Mouse (Mus musculus): ENCODE measurements at regions not wholly inside any gene's neighbourhood (a gene's known extent, or its start where the extent isn't known, plus 50 kb on each side); places are given as distances from the start of the nearest gene placed in this dataset.

DNA sequence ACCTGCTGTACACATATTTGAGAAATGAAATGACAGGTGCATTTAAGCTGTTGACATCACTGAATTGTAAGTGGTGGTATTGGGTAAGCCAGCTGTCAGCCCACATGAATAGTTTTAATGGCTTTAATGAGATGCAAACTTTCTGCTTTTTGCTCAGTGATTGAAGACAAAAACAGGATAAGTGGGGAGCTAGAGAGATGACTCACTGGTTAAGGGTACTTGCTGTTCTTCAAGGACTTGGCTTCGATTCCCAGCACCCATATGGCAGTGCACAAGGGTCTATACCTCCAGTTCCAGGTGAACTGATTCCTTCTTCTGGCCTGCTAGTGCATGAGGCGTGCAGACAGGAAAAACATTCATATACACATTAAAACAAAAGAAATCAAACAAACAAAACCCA, 162.7 kb upstream of the Pex5l start:
- peak; percentile 62 for ATAC-seq (ENCODE audit: low TSS enrichment)

DNA sequence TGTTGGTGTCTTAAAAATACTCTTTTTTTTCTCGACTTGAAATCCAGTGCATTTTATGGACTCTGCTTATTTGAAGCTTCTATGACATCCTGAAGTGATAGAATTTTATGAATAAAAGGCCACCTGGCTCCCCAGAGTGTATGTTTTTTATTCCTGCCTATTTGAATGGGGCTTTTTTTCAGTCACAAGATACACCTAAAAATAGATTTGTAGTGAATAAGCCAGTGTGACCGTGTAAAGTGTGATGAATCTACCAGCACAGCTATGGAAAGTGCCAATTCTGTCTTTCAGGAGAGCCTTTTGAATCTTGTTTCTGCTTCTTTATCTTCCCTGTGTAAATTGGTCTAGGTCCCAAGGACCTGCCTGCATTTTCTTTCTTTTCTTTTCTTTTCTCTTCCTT, 119.8 kb upstream of the Pex5l start:
- no peak for ATAC-seq (ENCODE audit: low TSS enrichment)

DNA sequence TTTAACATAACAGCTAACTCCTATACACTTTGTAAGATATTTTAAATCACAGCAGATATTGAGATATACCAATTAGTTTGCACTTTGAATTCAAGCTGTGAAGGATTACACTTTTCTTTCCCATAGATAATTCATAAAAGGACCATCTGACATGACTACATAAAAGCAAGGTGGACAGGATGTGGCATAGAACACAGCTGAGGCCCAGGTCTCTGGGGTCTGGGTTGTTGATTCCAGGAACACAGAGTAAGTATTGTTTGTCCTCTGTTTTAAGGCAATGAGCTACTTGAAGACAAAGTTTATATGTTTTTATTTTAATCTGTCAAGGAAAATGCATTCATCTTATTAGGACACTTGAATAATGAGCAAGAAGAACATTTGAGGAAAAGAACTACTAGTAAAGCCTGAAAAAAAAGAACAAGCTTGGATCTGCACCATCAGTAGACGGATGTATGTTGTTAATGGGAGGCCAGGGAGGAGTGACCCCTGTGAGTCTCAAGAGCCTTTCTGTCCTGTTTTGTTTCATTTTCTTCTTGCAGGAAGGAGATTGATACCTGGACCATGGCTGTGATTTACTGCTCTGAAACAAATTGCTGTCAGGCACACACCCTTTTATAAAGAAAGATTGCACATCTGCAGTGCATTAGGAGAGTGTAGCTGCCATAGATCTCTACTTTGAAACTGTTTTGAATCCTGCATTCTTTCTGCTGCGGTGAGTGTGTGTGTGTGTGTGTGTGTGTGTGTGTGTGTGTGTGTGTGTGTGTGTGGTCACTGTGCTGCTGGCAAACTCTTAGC, 76.4 kb upstream of the Pex5l start:
- no peak for ATAC-seq (ENCODE audit: low TSS enrichment)

DNA sequence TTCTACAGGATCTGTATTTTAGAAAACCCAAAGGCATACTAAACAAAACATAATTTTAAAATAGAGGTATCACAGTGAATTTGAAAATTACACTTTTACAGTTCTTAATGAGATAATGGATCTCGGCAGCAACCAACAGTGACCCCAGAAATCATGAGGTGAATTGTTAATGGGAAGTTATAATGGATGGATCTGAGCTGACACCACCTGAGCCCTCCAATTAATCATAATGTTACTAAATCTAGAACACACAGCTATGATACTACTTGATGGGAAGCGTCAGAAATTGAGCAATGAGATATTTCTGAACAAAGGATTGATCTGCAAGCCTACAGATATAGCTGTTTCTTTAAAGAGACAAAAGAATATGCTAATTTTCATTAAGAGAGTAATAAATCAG, 75.2 kb upstream of the Pex5l start:
- no peak for ATAC-seq (ENCODE audit: low TSS enrichment)

DNA sequence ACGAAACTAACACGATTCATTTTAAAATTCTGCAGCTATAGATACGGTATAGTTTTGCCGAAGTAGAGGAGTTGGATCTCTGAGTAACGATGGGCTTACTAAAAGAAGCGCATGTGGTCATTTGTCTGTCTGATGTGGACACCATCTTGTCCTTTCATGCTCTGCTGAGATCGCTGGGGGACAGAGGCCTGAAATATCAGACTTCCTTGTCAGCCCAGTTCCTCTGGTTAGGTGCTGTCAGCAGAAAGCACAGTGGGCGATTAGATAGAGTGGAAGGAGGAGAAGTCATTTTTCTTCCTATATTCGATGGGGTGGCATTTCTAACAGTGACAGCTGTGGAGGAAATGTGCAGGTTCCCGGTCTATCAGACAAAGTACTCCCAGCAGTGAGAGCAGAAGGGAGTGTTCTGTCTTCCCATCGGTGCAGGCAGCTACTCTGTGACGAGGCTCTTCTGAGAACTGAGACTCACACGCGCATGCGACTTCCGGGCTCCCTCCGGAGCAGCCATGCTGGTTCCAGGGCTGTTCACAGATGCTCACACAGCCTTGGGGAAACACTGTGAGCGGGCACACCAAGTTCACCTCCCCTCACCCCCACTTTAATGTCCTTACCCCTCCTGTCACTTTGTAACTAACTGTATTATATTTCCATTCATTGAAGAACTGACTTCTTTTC, 74.5 kb upstream of the Pex5l start:
- peak; percentile 82 for ATAC-seq (ENCODE audit: low TSS enrichment)

DNA sequence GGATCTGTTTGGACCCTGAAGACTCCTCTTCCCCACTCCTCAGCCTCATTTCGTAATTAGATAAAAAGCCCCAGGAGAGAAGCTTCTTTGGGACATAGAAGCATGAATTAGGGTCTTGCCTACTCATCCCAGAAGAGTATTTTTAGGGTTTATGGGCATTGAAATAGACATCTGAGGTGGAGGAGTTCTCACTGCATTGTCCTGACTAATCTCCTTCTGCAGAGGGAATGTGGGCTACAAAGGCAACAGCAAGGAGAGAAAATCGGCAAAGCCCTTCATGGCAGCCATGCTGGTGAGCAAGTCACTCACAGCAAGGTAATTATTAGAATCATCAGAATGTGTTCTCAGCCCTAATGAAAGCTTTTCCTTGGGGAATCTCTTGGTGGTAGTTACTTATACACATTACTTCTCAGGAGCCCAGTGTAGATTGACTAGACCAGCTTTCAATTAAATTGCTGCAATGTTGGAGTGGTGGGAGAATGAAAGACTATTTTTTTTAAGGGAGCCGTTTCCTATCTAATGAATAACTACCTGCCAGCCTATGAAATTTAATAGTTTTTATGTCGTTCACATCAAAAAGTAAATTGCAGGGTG, 68.3 kb upstream of the Pex5l start:
- ATAC-seq (ENCODE audit: low TSS enrichment), result peak; percentile 87
